Mouse (Mus musculus) thymus, postnatal 25 days (tissue): ENCODE data around the gene Spc25.

Source experiments
- DNase-seq: peaks from one replicate; pipeline ENCODE4 v3.0.0; 2022

Gene Spc25

DNA sequence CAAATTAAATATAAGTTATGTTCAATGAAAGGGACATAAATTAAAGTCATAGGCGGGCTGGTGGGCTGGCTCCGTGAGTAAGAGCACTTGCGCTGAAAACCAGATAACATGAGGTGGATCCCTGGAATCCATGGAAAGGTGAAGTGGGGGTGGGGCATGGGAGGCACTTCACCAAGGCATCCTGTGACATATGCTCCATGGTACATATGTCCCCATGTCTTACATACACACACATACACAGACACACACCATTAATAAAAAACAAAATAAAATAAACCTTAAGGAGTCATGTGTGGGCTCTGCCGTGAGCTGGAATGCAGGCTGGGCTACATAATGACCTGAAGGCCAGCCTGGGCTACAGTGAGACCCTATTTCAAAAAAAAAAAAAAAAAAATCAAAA is 26.3 kb downstream of the Spc25 start:
- no peak for DNase-seq

DNA sequence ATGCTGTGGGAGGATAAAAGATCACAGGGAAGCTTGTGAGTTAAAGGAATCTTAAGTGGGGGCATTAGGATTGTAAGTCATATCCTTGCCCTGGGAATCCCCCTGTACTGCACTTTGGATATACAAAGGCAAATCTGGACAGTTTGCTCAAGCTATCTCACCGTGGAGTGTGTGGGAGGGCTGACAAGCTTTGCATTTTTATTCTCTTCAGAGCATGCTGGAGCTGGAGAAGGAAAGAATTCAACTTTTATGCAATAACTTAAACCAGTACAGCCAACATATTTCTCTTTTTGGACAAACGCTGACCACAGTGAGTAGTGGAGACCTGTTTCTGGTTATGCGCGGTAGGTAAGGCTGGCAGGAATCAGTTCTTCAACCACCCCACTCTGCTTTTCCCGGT is 30.7 kb downstream of the Spc25 start:
- DNase-seq, result no peak

DNA sequence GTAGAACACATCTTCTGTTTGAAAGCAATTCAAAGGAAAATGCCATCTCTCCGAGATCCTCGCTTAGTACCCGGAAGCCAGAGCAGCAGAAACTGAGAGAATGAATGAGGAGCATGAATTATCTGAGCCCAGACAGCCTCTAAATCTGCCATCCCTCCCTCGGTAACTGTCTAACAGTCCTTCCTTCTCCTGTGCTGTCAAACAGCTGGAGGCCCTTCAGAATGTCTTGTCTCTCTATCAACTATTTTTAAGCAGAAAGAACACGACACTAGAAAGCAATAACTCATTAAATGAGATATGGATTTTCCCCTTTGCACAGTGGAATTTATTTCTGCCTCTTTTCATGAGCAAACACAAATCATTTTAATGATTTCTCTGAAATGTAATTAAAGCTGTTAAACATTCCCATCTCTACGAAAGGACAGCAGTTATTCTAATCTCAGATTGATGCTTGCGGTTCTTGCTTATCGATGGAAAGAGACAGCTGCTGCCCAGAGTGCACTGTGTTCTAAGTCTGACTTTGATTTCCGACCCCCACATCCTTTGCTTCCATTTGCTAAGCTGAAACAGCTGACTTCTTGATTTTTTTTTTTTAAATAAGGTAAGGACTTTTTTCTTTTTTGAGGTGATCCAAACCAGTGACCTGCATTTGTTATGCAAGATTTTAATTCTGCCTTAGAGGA is 35.5 kb downstream of the Spc25 start:
- no peak for DNase-seq

DNA sequence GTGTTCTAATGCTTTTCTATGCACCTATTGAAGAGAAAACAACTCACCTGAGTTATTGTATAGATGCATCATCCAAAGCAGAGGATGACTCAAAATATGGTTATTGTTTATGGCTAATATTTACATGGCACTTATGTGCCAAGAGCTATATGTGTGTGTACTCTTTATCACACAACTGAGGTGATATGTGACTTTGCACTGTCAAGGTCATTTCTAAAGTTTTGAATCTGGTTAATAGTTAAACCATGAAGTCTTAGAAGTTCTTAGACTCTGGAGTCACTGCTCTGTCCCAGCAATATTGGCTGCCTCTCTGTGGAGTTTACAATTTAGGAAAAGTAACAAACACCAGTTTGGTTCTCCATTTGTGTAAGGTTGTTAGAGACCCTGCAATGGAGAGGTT is 47.1 kb downstream of the Spc25 start:
- no peak for DNase-seq

DNA sequence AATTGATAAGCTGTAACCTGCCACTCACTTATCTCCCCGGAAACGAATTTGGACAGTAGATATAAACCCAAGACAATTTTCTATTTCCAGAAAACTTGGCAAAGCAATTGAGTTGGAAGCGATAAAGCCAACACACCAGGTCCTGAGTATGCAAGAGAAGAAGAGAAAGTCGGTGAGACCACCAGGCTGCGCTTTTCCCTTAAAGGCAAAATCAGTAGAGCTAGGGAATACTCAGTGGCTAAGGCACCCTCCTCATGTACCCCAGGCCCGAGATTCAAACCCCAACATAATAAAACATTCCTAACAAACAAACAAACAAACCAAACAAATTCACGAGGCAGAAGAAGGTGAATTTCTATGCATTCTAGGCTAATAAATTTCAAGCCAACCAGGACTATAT is 49.7 kb downstream of the Spc25 start:
- no peak for DNase-seq

DNA sequence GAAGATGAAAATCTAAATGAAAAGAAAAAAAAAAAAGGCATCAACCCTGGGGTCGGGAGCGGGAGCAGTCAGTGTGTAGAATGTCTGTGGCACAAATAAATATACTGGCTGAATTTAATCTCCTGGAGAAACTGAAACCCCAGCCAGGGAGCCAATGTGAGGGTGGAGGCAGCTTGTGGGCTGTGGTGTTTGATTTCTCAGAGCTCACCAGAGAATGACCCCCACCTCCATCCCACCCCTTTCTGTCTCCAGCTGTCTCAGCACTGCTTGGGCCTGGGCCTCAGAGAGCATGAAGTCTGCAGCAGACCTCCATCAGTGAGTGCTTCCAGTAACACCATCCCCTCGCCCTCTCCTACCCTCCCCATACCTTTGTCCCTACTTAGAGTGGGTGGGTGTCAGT is 50.1 kb downstream of the Spc25 start:
- DNase-seq, result no peak

DNA sequence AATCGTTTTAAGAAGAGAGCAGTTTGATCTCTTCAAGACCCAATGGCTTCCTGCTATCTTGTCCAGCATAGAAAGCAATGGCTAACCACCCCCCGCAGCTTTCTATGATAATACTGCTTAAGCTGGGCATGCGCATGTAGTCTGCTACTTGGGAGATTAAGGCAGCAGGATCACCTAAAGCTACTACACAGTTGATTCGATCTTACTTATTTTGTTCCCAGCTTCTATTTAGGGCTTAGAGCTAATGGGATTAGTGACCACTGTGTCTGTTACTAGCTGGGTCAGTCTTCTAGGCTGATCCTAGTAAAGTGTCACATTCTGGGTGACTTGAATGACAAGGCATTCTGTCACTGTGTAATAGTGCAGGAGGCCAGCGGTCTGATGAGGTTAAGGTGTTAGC is 55.2 kb downstream of the Spc25 start:
- DNase-seq, result no peak

DNA sequence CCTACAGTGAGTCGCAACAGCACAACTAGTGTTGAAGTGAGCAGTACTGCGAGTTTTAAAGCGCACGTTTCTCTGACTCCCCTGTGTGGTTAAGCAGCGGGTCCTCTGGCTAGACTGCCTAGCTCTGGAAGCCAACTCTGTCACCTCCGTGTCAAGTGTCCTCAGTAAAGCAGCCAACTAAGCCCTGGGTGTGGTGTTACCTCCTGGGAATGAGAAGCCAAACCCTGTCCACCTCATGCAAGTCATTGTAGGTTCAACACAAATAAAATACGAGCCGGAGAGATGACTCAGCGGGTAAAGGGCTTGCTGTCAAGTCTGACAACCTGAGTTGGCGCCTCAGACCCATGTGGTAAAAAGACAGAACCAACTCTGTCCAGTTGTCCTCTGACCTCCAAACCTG is 56.8 kb downstream of the Spc25 start:
- DNase-seq, result no peak

DNA sequence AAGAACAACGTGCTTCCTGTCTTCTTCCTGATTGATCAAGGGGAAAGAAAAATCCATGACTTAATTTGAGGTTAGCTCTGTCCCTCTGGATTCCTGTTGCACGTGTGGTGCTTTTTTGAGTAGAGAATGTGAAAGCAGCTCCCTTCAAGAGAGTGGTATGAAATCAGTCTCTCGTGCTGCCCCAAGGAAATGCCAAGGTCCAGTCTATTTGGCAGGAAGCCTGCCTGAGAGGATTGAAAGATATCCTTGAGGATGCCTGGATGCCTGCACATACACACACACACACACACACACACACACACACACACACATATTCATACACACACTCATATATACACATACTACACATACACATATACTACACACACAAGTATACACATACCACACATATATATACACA is 57.3 kb downstream of the Spc25 start:
- DNase-seq, result no peak
